Mouse (Mus musculus) spleen, adult 2 months (tissue): ENCODE data around the gene Zbtb7a.

ENCODE experiments used
- CTCF ChIP-seq: fragments of 200-500 bp; IDR thresholded peaks from 2 replicates; pipeline ENCODE4 v1.5.1; 2011; ENCODE audit warnings: mild to moderate bottlenecking, inconsistent platforms; ENCODE audit not compliant: insufficient read depth, insufficient read length, insufficient replicate concordance; ENCODE audit errors: extremely low read depth
- POLR2A ChIP-seq: fragments of 200-500 bp; IDR thresholded peaks from 2 replicates; pipeline ENCODE4 v1.6.1; 2011; ENCODE audit warnings: low read depth, low read length, inconsistent platforms

DNA sequence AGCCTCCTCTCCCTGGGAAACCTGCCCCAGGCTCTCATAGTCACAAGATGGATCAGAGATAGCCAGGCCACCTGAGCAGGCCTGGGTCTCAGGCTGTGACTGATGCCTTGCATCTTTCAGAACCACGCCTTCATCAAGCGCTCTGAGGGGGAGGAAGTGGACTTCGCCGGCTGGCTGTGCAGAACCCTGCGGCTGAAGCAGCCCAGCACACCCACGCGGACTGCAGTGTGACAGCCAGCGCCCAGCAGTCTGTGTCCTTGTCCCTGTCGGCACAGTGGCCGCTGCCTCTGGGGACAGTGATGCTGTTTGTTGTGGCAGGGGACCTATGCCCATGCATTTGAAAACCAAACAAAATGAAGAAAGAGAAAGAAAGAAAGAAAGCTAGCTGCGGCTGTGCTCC, 11.5 kb upstream of the Zbtb7a start:
- no peak for TF ChIP-seq CTCF
- TF ChIP-seq POLR2A = no peak
